Mouse (Mus musculus) E14TG2a.4 (cell line): Measurements from ENCODE around the gene Snapc3.

Source experiments
- H3K27me3 ChIP-seq: 2 replicates; pipeline ENCODE4 v1.6.1; 2014; ENCODE audit warnings: low read length, control low read depth; ENCODE audit not compliant: insufficient read depth
- H3K36me3 ChIP-seq: 2 replicates; pipeline ENCODE4 v1.6.1; 2014; ENCODE audit warnings: low read length, control low read depth; ENCODE audit not compliant: insufficient read depth
- H3K4me1 ChIP-seq: replicated peaks from 2 replicates; pipeline ENCODE4 v1.6.1; 2014; ENCODE audit warnings: low read depth, low read length, control low read depth
- H3K4me3 ChIP-seq: replicated peaks from 2 replicates; pipeline ENCODE4 v1.5.1; 2014; ENCODE audit warnings: mild to moderate bottlenecking, low read length
- H3K9me3 ChIP-seq: 2 replicates; pipeline ENCODE4 v1.6.1; 2014; ENCODE audit warnings: low read length, control low read depth
- CTCF ChIP-seq: conservative IDR thresholded peaks from 2 replicates; pipeline ENCODE4 v1.5.1; 2014; ENCODE audit warnings: low read length
- NANOG ChIP-seq: IDR thresholded peaks from 2 replicates; pipeline ENCODE4 v1.6.1; 2014; ENCODE audit warnings: borderline replicate concordance, low read length, mixed read lengths
- POU5F1 ChIP-seq: IDR thresholded peaks from 2 replicates; pipeline ENCODE4 v1.6.1; 2014; ENCODE audit warnings: low read length, borderline replicate concordance

Snapc3 gene

GRCm38 (mm10) chr4:83417160-83417819, at the start of gene Snapc3:
Gene Snapc3 (plus strand): TSS chr4:83417724.
- H3K9me3 ChIP-seq, result peaks cover 36% of the 10 kb centered on the region
- no peaks in the 10 kb centered on the region for H3K27me3 ChIP-seq
- peaks cover 19% of the 10 kb centered on the region for H3K36me3 ChIP-seq
- H3K4me1 ChIP-seq, result peaks cover 25% of the 10 kb centered on the region
- TF ChIP-seq NANOG (no peak), POU5F1 (no peak), CTCF (no peak)
- peak within 1 kb of the TSS; percentile 100 for H3K4me3 ChIP-seq

GRCm38 (mm10) chr4:83373381-83373780, 44.1 kb upstream of the Snapc3 start:
- Histone ChIP-seq H3K4me3 (no peak overlapping the region), H3K36me3 (no peaks in the 10 kb centered on the region), H3K9me3 (no peaks in the 10 kb centered on the region), H3K4me1 (peaks cover 16% of the 10 kb centered on the region), H3K27me3 (no peaks in the 10 kb centered on the region)
- no peak for TF ChIP-seq POU5F1
- TF ChIP-seq NANOG, result no peak
- TF ChIP-seq CTCF, result no peak

- H3K27me3 ChIP-seq, result no peaks in the 10 kb centered on the region
- TF ChIP-seq POU5F1, result no peak
- no peak for TF ChIP-seq NANOG
- peaks cover 16% of the 10 kb centered on the region for H3K4me1 ChIP-seq
- no peak overlapping the region for H3K4me3 ChIP-seq
- no peaks in the 10 kb centered on the region for H3K9me3 ChIP-seq
- no peaks in the 10 kb centered on the region for H3K36me3 ChIP-seq
Measured at GRCm38 (mm10) chr4:83375650-83376049, 41.9 kb upstream of the Snapc3 start.

- Histone ChIP-seq H3K4me3 (no peak overlapping the region), H3K36me3 (no peaks in the 10 kb centered on the region), H3K4me1 (peaks cover 16% of the 10 kb centered on the region), H3K9me3 (no peaks in the 10 kb centered on the region), H3K27me3 (no peaks in the 10 kb centered on the region)
- TF ChIP-seq POU5F1, result no peak
Measured at GRCm38 (mm10) chr4:83376461-83377015, 41.0 kb upstream of the Snapc3 start.

GRCm38 (mm10) chr4:83379036-83379435, 38.5 kb upstream of the Snapc3 start:
- TF ChIP-seq CTCF (no peak), POU5F1 (no peak), NANOG (no peak)
- Histone ChIP-seq H3K4me1 (peaks cover 25% of the 10 kb centered on the region), H3K4me3 (no peak overlapping the region), H3K27me3 (no peaks in the 10 kb centered on the region), H3K9me3 (no peaks in the 10 kb centered on the region), H3K36me3 (no peaks in the 10 kb centered on the region)

GRCm38 (mm10) chr4:83379746-83380145, 37.8 kb upstream of the Snapc3 start:
- Histone ChIP-seq H3K27me3 (no peaks in the 10 kb centered on the region), H3K4me1 (peaks cover 18% of the 10 kb centered on the region)
- no peak for TF ChIP-seq NANOG
- TF ChIP-seq CTCF, result no peak
- TF ChIP-seq POU5F1, result no peak

GRCm38 (mm10) chr4:83380266-83380665, 37.3 kb upstream of the Snapc3 start:
- peaks cover 15% of the 10 kb centered on the region for H3K4me1 ChIP-seq
- no peaks in the 10 kb centered on the region for H3K9me3 ChIP-seq
- H3K27me3 ChIP-seq, result no peaks in the 10 kb centered on the region
- no peaks in the 10 kb centered on the region for H3K36me3 ChIP-seq
- TF ChIP-seq NANOG, result no peak
- TF ChIP-seq CTCF, result no peak
- no peak for TF ChIP-seq POU5F1
- H3K4me3 ChIP-seq, result no peak overlapping the region

More at GRCm38 (mm10) chr4:83379746-83380145, 37.8 kb upstream of the Snapc3 start:
- Histone ChIP-seq H3K4me3 (no peak overlapping the region), H3K36me3 (no peaks in the 10 kb centered on the region), H3K9me3 (no peaks in the 10 kb centered on the region)

GRCm38 (mm10) chr4:83383899-83384490, 33.5 kb upstream of the Snapc3 start:
- H3K27me3 ChIP-seq, result no peaks in the 10 kb centered on the region
- H3K4me1 ChIP-seq, result peaks cover 15% of the 10 kb centered on the region
- H3K4me3 ChIP-seq, result no peak overlapping the region
- TF ChIP-seq CTCF (peak; percentile 61), POU5F1 (no peak), NANOG (no peak)
- H3K36me3 ChIP-seq, result no peaks in the 10 kb centered on the region
- H3K9me3 ChIP-seq, result 0 out of 2 replicates have a peak, but pooled peaks cover 4% of the 10 kb centered on the region

- Histone ChIP-seq H3K27me3 (no peaks in the 10 kb centered on the region), H3K4me3 (no peak overlapping the region), H3K36me3 (no peaks in the 10 kb centered on the region), H3K4me1 (peaks cover 22% of the 10 kb centered on the region), H3K9me3 (0 out of 2 replicates have a peak, but pooled peaks cover 4% of the 10 kb centered on the region)
- TF ChIP-seq POU5F1, result no peak
- no peak for TF ChIP-seq CTCF
- TF ChIP-seq NANOG, result no peak
Measured at GRCm38 (mm10) chr4:83385091-83385490, 32.4 kb upstream of the Snapc3 start.
